Mouse (Mus musculus) heart, adult 2 months (tissue): ENCODE measurements at regions not wholly inside any gene's neighbourhood (a gene's known extent, or its start where the extent isn't known, plus 50 kb on each side); places are given as distances from the start of the nearest gene placed in this dataset.

Experiments used
- CTCF ChIP-seq: fragments of 200-600 bp; IDR thresholded peaks from 2 replicates; pipeline ENCODE4 v1.8.1; 2022; ENCODE audit warnings: antibody characterized with exemption, mild to moderate bottlenecking, moderate library complexity
- POLR2A ChIP-seq: fragments of 200-500 bp; IDR thresholded peaks from 2 replicates; pipeline ENCODE4 v1.6.1; 2011; ENCODE audit warnings: mild to moderate bottlenecking, low read depth, low read length, control low read depth; ENCODE audit not compliant: insufficient read depth

- TF ChIP-seq CTCF (no peak), POLR2A (no peak)
These were observed 472.1 kb upstream of the 4930578C19Rik start for GRCm38 (mm10) chrX:18933340-18933739.
